Mouse (Mus musculus): ENCODE measurements around the gene Cenpo. TPM values are rescaled to one million over a fixed set of nuclear protein-coding genes. Genes with fewer than 3 reads are reported as not detected.
"Not testable (repeated sequence)": the region's sequence is repeated elsewhere in the genome, so short reads cannot be mapped to it uniquely, and the experiment has no call there.

Gene Cenpo
- polyA plus RNA-seq, 1 experiment from 2014 or later = 12.1 TPM

- WGBS = 74% methylated on average over 2 of the region's 2 CpGs
- Histone ChIP-seq H3K27ac (ENCODE audit: low read length) (no peak overlapping the region), H3K4me3 (replicated peaks; ENCODE audit: low read length) (no peak overlapping the region), H3K27me3 (ENCODE audit: control insufficient read depth, insufficient read depth, low read length) (no peaks in the 10 kb centered on the region), H3K36me3 (ENCODE audit: control insufficient read depth, insufficient read depth, low read length) (peaks cover 7% of the 10 kb centered on the region; the same call in 1 of the 2 replicates), H3K9me3 (replicated peaks; ENCODE audit: control insufficient read depth, low read length) (no peaks in the 10 kb centered on the region), H3K9ac (ENCODE audit: low read length) (no peak overlapping the region), H3K4me2 (ENCODE audit: low read depth, low read length) (no peak overlapping the region), H3K4me1 (ENCODE audit: control insufficient read depth, insufficient read depth, low read length) (no peaks in the 10 kb centered on the region)
- ATAC-seq (ENCODE audit: insufficient read depth, low FRiP score) = no peak
Observed at GRCm38 (mm10) chr12:4243805-4244204, 9.7 kb upstream of the Cenpo start.

DNA sequence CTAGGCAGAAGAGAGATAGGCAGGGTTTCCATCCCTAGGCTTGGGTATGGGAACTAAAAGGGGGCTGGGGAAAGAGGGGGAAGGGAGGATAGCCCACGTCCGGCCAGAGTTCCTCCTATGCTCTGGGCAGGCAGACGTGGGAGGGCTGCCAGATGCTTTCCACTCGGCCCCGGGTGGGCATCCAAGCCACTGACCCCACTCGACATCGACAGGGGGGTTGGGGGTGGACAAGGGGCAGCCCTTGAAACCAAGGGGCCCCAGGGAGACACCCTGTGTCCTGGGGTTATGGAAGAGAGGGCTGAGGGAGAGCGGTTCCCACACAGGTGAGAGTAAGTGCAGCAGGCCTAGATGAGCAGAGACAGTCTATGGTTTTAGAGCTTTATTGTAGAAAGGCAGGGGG lies 6.2 kb upstream of the Cenpo start:
- not testable (repeated sequence) for H3K4me3 ChIP-seq (replicated peaks; ENCODE audit: low read length); H3K27ac ChIP-seq (ENCODE audit: low read length); H3K27me3 ChIP-seq (ENCODE audit: control insufficient read depth, insufficient read depth, low read length); H3K36me3 ChIP-seq (ENCODE audit: control insufficient read depth, insufficient read depth, low read length); H3K4me1 ChIP-seq (ENCODE audit: control insufficient read depth, insufficient read depth, low read length); ATAC-seq (ENCODE audit: insufficient read depth, low FRiP score); H3K9me3 ChIP-seq (replicated peaks; ENCODE audit: control insufficient read depth, low read length); H3K9ac ChIP-seq (ENCODE audit: low read length); H3K4me2 ChIP-seq (ENCODE audit: low read depth, low read length)
- 62% methylated on average over 8 of the region's 8 CpGs for WGBS

- H3K9ac ChIP-seq (ENCODE audit: low read length) = no peak overlapping the region
- ATAC-seq (ENCODE audit: insufficient read depth, low FRiP score) = no peak
- H3K4me3 ChIP-seq (replicated peaks; ENCODE audit: low read length) = no peak overlapping the region
- H3K27ac ChIP-seq (ENCODE audit: low read length) = no peak overlapping the region
- H3K36me3 ChIP-seq (ENCODE audit: control insufficient read depth, insufficient read depth, low read length) = 0 out of 2 replicates have a peak, but pooled peaks cover 3% of the 10 kb centered on the region
- H3K4me2 ChIP-seq (ENCODE audit: low read depth, low read length) = no peak overlapping the region
- no peaks in the 10 kb centered on the region for H3K9me3 ChIP-seq (replicated peaks; ENCODE audit: control insufficient read depth, low read length)
- H3K27me3 ChIP-seq (ENCODE audit: control insufficient read depth, insufficient read depth, low read length) = no peaks in the 10 kb centered on the region
- 94% methylated on average over 15 of the region's 15 CpGs for WGBS
- H3K4me1 ChIP-seq (ENCODE audit: control insufficient read depth, insufficient read depth, low read length) = peaks cover 3% of the 10 kb centered on the region
Observed at GRCm38 (mm10) chr12:4237481-4237880, 3.4 kb upstream of the Cenpo start.

- Histone ChIP-seq H3K27me3 (ENCODE audit: control insufficient read depth, insufficient read depth, low read length) (no peaks in the 10 kb centered on the region), H3K9ac (ENCODE audit: low read length) (peak overlapping the region; percentile 28; the same call in 1 of the 2 replicates), H3K9me3 (replicated peaks; ENCODE audit: control insufficient read depth, low read length) (no peaks in the 10 kb centered on the region), H3K27ac (ENCODE audit: low read length) (no peak overlapping the region), H3K4me2 (ENCODE audit: low read depth, low read length) (peak overlapping the region; percentile 68), H3K4me3 (replicated peaks; ENCODE audit: low read length) (peak overlapping the region; percentile 75), H3K4me1 (ENCODE audit: control insufficient read depth, insufficient read depth, low read length) (peaks cover 9% of the 10 kb centered on the region), H3K36me3 (ENCODE audit: control insufficient read depth, insufficient read depth, low read length) (0 out of 2 replicates have a peak, but pooled peaks cover 3% of the 10 kb centered on the region)
- ATAC-seq (ENCODE audit: insufficient read depth, low FRiP score) = no peak
- 31% methylated on average over 4 of the region's 4 CpGs for WGBS
Observed at GRCm38 (mm10) chr12:4232777-4233176, 1.3 kb downstream of the Cenpo start.

GRCm38 (mm10) chr12:4230156-4230555 lies 3.9 kb downstream of the Cenpo start:
- Histone ChIP-seq H3K9ac (ENCODE audit: low read length) (no peak overlapping the region), H3K9me3 (replicated peaks; ENCODE audit: control insufficient read depth, low read length) (no peaks in the 10 kb centered on the region), H3K4me1 (ENCODE audit: control insufficient read depth, insufficient read depth, low read length) (peaks cover 9% of the 10 kb centered on the region), H3K36me3 (ENCODE audit: control insufficient read depth, insufficient read depth, low read length) (0 out of 2 replicates have a peak, but pooled peaks cover 5% of the 10 kb centered on the region), H3K4me3 (replicated peaks; ENCODE audit: low read length) (no peak overlapping the region), H3K27ac (ENCODE audit: low read length) (no peak overlapping the region), H3K4me2 (ENCODE audit: low read depth, low read length) (no peak overlapping the region), H3K27me3 (ENCODE audit: control insufficient read depth, insufficient read depth, low read length) (no peaks in the 10 kb centered on the region)
- 93% methylated on average over 7 of the region's 7 CpGs for WGBS
- ATAC-seq (ENCODE audit: insufficient read depth, low FRiP score) = no peak

- Histone ChIP-seq H3K36me3 (ENCODE audit: control insufficient read depth, insufficient read depth, low read length) (peaks cover 23% of the 10 kb centered on the region; the same call in 1 of the 2 replicates), H3K9me3 (replicated peaks; ENCODE audit: control insufficient read depth, low read length) (no peaks in the 10 kb centered on the region)
- ATAC-seq (ENCODE audit: insufficient read depth, low FRiP score) = no peak; the same call in 1 of the 2 replicates
Observed at GRCm38 (mm10) chr12:4212908-4213307, 21.2 kb downstream of the Cenpo start.

DNA sequence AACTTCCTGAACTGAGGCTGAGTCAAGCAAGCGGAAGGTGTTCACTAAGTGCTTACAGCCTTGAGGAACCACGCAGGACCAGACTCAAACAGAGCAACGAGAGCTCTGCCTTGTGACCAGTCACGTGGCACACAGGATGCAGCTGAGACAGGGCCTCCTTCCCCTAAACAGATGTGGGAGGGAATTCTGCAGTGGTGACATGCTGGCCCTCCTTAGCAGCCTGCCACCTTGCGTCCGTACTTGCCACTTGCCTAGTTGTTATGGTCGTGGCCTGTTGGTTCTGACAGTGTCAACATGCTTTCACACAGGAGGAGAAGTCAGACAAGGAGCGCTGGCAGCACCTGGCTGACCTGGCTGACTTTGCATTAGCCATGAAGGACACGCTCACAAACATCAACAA lies 22.9 kb downstream of the Cenpo start:
- no peak overlapping the region for H3K4me3 ChIP-seq (replicated peaks; ENCODE audit: low read length)
- H3K27me3 ChIP-seq (ENCODE audit: control insufficient read depth, insufficient read depth, low read length) = no peaks in the 10 kb centered on the region
- WGBS = 84% methylated on average over 9 of the region's 9 CpGs
- peaks cover 23% of the 10 kb centered on the region; the same call in 1 of the 2 replicates for H3K36me3 ChIP-seq (ENCODE audit: control insufficient read depth, insufficient read depth, low read length)
- H3K4me1 ChIP-seq (ENCODE audit: control insufficient read depth, insufficient read depth, low read length) = no peaks in the 10 kb centered on the region
- no peak overlapping the region for H3K27ac ChIP-seq (ENCODE audit: low read length)
- no peaks in the 10 kb centered on the region for H3K9me3 ChIP-seq (replicated peaks; ENCODE audit: control insufficient read depth, low read length)
- no peak overlapping the region for H3K4me2 ChIP-seq (ENCODE audit: low read depth, low read length)
- H3K9ac ChIP-seq (ENCODE audit: low read length) = no peak overlapping the region
- no peak for ATAC-seq (ENCODE audit: insufficient read depth, low FRiP score)

More at GRCm38 (mm10) chr12:4212908-4213307, 21.2 kb downstream of the Cenpo start:
- WGBS = 74% methylated on average over 8 of the region's 8 CpGs
- Histone ChIP-seq H3K27ac (ENCODE audit: low read length) (no peak overlapping the region), H3K4me2 (ENCODE audit: low read depth, low read length) (no peak overlapping the region), H3K4me3 (replicated peaks; ENCODE audit: low read length) (no peak overlapping the region), H3K27me3 (ENCODE audit: control insufficient read depth, insufficient read depth, low read length) (no peaks in the 10 kb centered on the region), H3K4me1 (ENCODE audit: control insufficient read depth, insufficient read depth, low read length) (no peaks in the 10 kb centered on the region), H3K9ac (ENCODE audit: low read length) (no peak overlapping the region)

GRCm38 (mm10) chr12:4209196-4209595 lies 24.9 kb downstream of the Cenpo start:
- H3K9ac ChIP-seq (ENCODE audit: low read length) = no peak overlapping the region
- 96% methylated on average over 9 of the region's 9 CpGs for WGBS
- H3K27me3 ChIP-seq (ENCODE audit: control insufficient read depth, insufficient read depth, low read length) = no peaks in the 10 kb centered on the region
- H3K9me3 ChIP-seq (replicated peaks; ENCODE audit: control insufficient read depth, low read length) = no peaks in the 10 kb centered on the region
- H3K4me2 ChIP-seq (ENCODE audit: low read depth, low read length) = no peak overlapping the region
- ATAC-seq (ENCODE audit: insufficient read depth, low FRiP score) = no peak
- no peaks in the 10 kb centered on the region for H3K4me1 ChIP-seq (ENCODE audit: control insufficient read depth, insufficient read depth, low read length)
- H3K27ac ChIP-seq (ENCODE audit: low read length) = no peak overlapping the region
- H3K36me3 ChIP-seq (ENCODE audit: control insufficient read depth, insufficient read depth, low read length) = peaks cover 8% of the 10 kb centered on the region; the same call in 1 of the 2 replicates
- no peak overlapping the region for H3K4me3 ChIP-seq (replicated peaks; ENCODE audit: low read length)

GRCm38 (mm10) chr12:4208405-4209133 lies 25.5 kb downstream of the Cenpo start:
- no peak overlapping the region for H3K9ac ChIP-seq (ENCODE audit: low read length)
- no peak overlapping the region for H3K4me3 ChIP-seq (replicated peaks; ENCODE audit: low read length)
- 75% methylated on average over 15 of the region's 15 CpGs for WGBS
- peaks cover 8% of the 10 kb centered on the region for H3K36me3 ChIP-seq (ENCODE audit: control insufficient read depth, insufficient read depth, low read length)
- H3K4me2 ChIP-seq (ENCODE audit: low read depth, low read length) = no peak overlapping the region
- ATAC-seq (ENCODE audit: insufficient read depth, low FRiP score) = no peak
- no peaks in the 10 kb centered on the region for H3K27me3 ChIP-seq (ENCODE audit: control insufficient read depth, insufficient read depth, low read length)
- no peaks in the 10 kb centered on the region for H3K4me1 ChIP-seq (ENCODE audit: control insufficient read depth, insufficient read depth, low read length)
- no peaks in the 10 kb centered on the region for H3K9me3 ChIP-seq (replicated peaks; ENCODE audit: control insufficient read depth, low read length)
- H3K27ac ChIP-seq (ENCODE audit: low read length) = no peak overlapping the region
